Mouse (Mus musculus) E14TG2a.4 (cell line): ENCODE data around the gene Gosr1.

Experiments used
- CTCF ChIP-seq: conservative IDR thresholded peaks from 2 replicates; pipeline ENCODE4 v1.5.1; 2014; ENCODE audit warnings: low read length
- NANOG ChIP-seq: IDR thresholded peaks from 2 replicates; pipeline ENCODE4 v1.6.1; 2014; ENCODE audit warnings: borderline replicate concordance, low read length, mixed read lengths

DNA sequence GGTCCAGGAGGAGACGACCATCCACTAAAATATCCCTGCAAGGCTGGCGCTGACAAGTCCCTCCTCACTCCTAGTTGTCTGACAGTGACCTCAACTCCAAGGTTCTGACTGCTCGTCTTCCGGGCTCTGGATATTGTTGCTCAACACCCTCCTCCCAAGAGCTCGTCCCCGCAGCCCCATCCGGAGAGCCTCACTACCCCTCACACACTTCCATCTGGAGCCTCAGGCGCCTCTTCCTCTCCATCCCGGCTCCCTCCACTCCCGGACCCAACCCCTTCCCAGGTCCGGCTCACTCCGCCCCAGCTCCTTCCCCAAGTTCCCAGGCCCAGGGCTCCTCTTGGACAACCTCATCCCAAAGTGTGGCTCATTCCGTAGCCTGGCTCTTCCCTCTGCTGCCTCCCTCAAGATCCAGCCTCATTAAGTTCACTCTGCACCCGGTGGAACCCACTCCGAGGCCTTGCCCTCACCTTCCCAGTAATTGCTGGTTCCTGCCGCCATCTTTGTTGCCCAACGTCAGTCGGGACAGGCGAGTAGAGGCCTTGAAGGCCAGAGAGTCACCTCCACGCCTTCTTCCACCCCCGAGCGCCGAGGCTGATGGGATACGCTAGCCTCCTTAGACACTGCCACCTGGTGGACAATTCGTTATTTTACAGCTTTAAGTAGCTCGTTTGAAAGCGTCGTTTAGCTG is at the start of gene Gosr1:
- peak; percentile 54 for TF ChIP-seq CTCF
- no peak for TF ChIP-seq NANOG
